Mouse (Mus musculus) lung, postnatal 25 days (tissue): Measurements from ENCODE around the gene Sult1c2.
A peak's percentile ranks its signal among the peaks of the same experiment; 100 is the strongest.
"Not testable (repeated sequence)": the region's sequence is repeated elsewhere in the genome, so short reads cannot be mapped to it uniquely, and the experiment has no call there.

Experiments used
- DNase-seq: peaks from one replicate; pipeline ENCODE4 v3.0.0; 2022; ENCODE audit warnings: low spot score

Sult1c2 gene

DNA sequence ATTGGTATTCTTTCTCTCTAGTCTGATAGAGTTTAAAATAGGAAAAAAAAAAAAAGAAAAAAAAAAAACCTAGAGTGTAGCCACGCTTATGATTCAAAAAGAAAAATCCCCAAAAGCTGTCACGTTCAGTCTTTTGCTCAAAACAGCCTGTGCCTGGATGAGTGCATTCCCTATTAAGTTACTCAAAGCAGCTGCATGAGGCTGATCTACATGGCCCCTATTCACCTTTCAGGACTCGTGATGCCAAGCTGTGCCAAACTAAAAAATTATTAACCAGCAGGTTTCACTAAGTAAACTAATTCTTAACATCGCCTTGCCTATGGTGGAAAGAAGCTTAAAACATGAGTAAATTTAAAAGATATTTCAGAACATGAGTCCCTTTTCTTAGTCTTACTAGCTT lies at the start of gene Sult1c2:
Gene Sult1c2, minus strand, starts transcription at position 134 of the 400 bp plus-strand sequence.
- DNase-seq = peak; percentile 7

DNA sequence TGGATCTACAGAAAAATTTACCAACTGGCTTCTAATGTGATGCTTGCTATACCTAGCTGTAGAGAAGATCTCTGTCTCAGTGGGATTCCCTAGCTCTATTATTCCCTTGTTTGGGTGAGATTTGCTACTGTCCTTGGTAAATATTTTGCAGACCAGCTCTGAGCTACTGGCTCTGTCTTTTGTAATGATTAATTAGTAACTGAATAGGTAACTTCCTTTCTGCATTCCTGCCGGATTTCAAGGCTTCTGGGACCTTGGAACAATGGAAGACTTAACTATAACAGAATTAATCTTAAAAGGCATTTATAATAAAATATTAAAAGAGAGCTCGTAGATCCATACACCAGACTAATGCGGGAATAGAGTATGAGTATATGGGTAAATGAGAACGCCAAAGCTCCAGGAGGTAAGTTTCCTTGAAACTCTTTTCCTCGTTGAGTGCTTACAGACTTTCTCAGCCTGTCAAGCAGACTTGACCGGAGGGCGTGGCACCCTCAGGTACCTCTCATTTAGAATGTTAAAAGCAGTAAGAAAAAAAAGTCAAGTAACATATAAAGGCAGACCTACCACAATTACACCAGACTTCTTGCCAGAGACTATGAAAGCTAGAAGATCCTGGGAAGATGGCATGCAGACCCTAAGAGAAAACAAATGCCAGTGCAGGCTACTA lies 33.0 kb upstream of the Sult1c2 start:
- not testable (repeated sequence) for DNase-seq

DNA sequence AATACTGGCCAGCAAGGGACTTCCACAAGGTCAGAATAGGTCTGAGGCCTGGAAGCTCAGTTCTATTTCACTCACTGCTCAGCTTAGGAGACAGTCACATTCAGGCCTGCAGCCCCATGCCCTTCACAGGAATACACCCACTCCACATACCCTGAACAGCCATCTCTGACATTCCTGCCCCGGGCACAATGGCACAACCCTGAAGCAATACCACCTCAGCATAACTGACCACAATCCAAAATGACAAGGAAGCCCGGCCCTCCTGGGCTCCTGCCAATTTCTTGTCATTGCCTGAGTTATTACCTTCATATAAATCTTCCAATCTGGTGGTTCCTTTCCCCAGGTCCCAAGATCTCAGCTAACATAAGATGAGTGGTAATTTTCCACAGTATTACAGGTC lies 28.3 kb upstream of the Sult1c2 start:
- no peak for DNase-seq

DNA sequence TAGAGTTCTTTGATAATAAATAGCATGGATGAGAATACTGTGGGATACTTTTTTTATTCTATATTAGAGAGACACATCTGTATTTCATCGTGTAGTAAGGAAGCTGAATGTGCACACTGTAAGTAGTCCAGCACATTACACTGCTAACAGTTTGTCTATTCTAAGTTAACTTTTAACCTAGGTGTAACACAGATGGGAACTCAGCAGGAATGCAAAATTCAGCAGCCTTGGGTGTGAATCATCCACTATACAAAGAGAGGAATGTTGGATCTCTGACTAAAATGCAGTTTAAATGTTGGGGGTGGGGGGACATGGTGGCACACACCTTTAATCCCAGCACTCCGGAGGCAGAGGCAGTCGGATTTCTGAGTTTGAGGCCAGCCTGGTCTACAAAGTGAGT lies 26.1 kb upstream of the Sult1c2 start:
- DNase-seq = no peak

DNA sequence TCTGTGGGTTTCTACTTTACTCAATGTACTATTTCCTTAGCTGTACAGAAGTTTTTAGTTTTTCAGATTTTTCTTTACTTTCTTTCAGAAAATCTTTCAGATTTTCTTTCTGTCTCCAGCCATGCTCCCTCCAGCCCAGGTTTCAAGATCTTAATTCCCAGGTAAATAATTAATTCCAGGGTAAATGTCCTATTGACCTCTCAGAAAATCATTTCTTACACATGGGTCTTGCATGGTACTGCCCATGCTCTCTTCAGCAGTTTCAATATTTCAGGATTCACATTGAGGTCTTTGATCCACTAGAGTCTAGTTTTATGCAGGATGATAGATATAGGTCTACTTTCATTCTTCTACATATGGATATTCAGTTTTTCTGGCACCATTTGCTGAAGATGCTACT lies 23.8 kb upstream of the Sult1c2 start:
- DNase-seq = no peak

DNA sequence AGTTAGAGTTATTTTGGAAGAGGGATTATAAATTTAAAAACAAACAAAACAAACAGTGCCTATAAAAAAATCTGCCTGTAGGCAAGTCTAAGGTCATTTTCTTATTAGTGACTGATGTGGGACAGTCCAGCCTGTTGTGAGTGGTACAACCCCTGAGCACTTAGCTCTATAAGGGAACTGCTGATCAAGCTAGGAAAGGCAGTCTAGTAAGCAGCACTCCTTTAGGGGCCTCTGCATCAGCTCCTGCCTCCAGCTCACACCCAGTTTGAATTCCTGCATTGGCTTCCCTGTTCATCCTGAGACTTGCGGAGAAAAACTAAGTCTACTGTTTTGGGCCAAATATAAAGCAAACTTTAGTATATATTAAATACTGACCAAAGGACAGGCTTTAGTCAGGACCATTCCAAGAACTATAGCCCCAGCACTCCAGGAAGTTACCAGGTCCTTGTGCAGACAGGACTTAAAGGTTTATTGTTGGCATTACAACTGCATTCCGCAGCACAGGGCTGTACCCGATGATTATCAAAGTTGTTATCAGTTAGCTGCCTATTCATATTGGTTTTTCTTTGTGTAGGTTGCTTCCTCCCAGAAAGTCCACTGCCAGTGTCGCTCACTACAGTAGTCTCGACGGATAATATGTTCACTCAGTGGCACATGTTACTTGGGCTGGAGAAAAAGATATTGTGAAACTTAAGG lies 19.3 kb upstream of the Sult1c2 start:
- DNase-seq = no peak

DNA sequence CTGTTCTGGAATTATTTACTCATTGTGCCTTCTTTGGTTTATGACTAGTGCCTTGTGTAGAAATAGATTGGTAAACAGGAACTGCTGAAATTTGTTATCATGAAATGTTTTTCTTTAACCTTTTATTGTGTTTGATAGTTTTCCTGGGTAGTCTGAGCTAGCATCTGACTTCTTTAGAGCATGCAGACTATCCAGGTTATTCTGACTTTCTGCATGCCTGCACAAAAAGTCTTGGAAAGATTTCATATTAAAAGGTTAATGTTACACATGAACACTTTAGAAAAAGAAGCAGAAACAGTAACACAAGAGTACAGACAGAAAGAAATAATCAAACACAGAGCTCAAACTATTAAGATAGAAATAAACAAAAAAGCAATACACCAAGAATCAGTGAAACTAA lies 14.4 kb upstream of the Sult1c2 start:
- no peak for DNase-seq

DNA sequence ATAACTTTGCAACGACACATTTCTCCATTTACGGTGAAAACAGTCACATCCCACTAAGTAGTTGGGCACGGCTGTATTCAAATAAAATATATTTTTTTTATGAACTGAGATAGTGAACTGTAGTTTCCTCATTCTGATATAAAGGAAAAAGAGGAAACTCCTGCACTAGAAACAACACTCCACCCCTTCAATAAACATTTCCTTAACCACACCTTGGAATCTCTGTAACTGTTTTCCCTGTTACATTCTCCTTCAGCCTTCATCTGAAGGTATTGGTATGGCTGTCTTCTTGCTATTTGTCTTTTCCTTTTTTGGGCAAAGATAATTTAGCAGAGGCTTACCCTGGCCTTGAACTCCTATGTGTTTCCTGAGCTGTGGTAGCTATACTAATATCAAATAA lies 8.9 kb upstream of the Sult1c2 start:
- DNase-seq = no peak

DNA sequence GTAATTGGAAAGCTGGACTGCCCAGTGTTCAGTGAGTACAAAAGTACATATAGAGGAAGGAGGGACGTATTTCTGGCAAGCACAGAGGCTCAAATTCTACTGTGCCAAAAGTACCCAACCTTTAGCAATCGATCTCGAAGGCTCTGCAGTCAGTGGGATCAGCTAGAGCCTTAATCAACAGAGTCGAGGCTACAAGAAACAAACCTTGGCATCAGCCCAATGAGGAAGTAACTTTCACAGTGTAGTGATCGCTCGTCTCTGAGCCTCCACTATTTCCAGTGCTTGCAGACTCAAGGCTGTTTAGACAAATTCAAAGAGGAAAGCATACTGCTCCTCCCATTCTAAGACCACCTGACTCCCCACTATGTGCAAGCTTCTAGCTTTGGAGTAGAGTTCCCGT lies 343 bp downstream of the Sult1c2 start:
- peak; percentile 9 for DNase-seq

DNA sequence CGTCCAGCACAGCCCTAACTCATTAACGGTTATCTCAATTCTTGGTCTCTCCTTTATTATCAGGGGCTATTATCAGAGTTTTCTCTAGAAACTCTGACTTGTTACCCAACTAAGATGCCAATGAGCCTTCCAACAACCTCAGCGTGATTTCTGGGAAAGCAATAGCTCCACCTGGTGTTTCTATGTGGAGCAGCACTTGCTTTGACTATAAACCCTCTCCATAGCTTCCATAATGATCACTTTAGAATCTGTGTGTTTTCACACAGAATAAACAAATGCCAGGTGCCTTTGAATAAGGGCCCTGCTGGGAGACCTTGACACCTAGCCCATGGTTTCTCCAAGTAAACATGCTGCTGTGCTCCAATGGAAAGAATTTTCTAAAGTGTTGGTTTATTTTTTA lies 12.8 kb downstream of the Sult1c2 start:
- DNase-seq = no peak

DNA sequence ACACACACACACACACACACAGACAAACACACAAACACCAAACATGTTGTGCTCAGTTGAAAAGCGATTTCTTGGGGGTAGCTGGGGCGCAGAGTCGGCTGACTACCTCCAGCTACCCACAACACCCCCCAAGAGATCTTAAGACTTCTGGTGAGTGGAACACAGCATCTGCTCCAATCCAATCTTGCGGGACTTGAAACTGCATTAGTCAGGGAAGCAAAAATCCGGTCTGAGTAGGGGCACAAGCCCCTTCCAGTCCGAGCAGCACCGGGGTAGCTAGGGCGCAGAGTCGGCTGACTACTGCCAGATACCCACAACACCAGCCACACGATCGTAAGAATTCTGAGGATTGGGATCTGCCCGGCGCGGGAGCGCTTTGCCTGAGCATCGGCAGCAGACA lies 42.2 kb downstream of the Sult1c2 start:
- not testable (repeated sequence) for DNase-seq

DNA sequence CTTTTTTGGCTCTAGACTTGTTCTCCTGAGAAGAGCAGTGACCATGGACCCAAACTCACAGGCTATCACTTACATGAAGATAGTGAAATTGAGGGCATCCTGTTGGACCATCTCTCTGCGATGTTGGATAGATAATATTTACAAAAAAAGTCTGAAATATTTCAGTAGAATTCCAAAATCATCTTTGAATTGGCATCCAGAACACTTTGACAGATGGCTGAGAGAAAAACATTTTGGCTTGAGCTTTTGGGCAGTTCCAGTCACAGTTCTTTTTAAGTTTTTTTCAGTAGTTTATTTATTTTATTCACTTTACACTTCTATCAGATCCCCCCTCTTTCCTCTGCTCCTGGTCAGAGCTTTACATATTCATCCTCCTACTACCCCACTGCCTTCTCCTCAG lies 62.8 kb downstream of the Sult1c2 start:
- no peak for DNase-seq
